Mouse (Mus musculus): ENCODE measurements at regions not wholly inside any gene's neighbourhood (a gene's known extent, or its start where the extent isn't known, plus 50 kb on each side); places are given as distances from the start of the nearest gene placed in this dataset.

GRCm38 (mm10) chr10:53165036-53165435, 172.4 kb upstream of the Pln start:
- DNase-seq (ENCODE audit: extremely low read depth, low read depth, low spot score): no peak
- Histone ChIP-seq H3K4me3 (ENCODE audit: insufficient read depth, low read depth, low read length) (no peak overlapping the region), H3K36me3 (ENCODE audit: control insufficient read depth, insufficient read depth, low read length) (no peaks in the 10 kb centered on the region), H3K27ac (replicated peaks; ENCODE audit: insufficient read depth, low read depth, low read length) (no peak overlapping the region), H3K4me1 (ENCODE audit: control insufficient read depth, insufficient read depth, low read length) (no peaks in the 10 kb centered on the region), H3K79me2 (ENCODE audit: control insufficient read depth, insufficient read depth, low read length) (no peaks in the 10 kb centered on the region), H3K9ac (ENCODE audit: low read depth, low read length) (no peak overlapping the region), H3K27me3 (ENCODE audit: control insufficient read depth, insufficient read depth, low read length) (no peaks in the 10 kb centered on the region)
- TF ChIP-seq POLR2A (IDR thresholded peaks at IDR 0.05; ENCODE audit: extremely low read depth, insufficient read depth, low read length) (no peak), CTCF (IDR thresholded peaks at IDR 0.05; ENCODE audit: low read depth, low read length) (no peak)
- WGBS: 79% methylated on average over 4 of the region's 4 CpGs

GRCm38 (mm10) chr10:53167767-53168166, 169.7 kb upstream of the Pln start:
- 93% methylated on average over 5 of the region's 5 CpGs for WGBS
- no peaks in the 10 kb centered on the region for H3K79me2 ChIP-seq (ENCODE audit: control insufficient read depth, insufficient read depth, low read length)
- no peaks in the 10 kb centered on the region for H3K27me3 ChIP-seq (ENCODE audit: control insufficient read depth, insufficient read depth, low read length)
- TF ChIP-seq CTCF (IDR thresholded peaks at IDR 0.05; ENCODE audit: low read depth, low read length): no peak
- TF ChIP-seq POLR2A (IDR thresholded peaks at IDR 0.05; ENCODE audit: extremely low read depth, insufficient read depth, low read length): no peak
- no peaks in the 10 kb centered on the region for H3K36me3 ChIP-seq (ENCODE audit: control insufficient read depth, insufficient read depth, low read length)
- H3K4me1 ChIP-seq (ENCODE audit: control insufficient read depth, insufficient read depth, low read length): no peaks in the 10 kb centered on the region
- no peak overlapping the region for H3K4me3 ChIP-seq (ENCODE audit: insufficient read depth, low read depth, low read length)
- DNase-seq (ENCODE audit: extremely low read depth, low read depth, low spot score): no peak
- H3K9ac ChIP-seq (ENCODE audit: low read depth, low read length): no peak overlapping the region
- H3K27ac ChIP-seq (replicated peaks; ENCODE audit: insufficient read depth, low read depth, low read length): no peak overlapping the region

DNA sequence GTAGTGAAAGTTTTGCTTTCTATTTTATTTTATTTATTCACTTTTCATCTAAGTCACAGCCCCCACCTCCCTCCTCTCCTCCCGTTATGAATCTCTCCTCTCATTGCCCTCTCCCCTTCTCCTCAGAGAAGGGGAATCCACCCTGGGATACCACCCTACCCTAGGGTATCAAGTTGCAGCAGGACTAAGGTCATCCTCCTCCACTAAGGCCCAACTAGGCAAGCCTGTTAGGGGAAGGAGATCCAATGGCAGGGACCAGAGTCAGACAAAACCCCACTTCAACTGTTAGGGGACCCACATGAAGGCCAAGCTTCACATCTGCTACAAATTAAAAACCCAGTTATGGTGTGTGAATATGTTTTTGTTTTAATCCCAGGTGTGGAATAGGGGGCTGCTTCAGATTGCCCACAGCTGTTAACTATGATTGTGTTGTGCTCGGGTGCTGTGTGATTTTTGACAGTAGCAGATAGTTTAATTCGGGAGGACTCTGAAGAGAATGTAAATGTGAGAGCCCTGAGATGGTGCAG, 163.4 kb upstream of the Pln start:
- no peak for DNase-seq (ENCODE audit: extremely low read depth, low read depth, low spot score)
- Histone ChIP-seq H3K27me3 (ENCODE audit: control insufficient read depth, insufficient read depth, low read length) (no peaks in the 10 kb centered on the region), H3K36me3 (ENCODE audit: control insufficient read depth, insufficient read depth, low read length) (no peaks in the 10 kb centered on the region), H3K27ac (replicated peaks; ENCODE audit: insufficient read depth, low read depth, low read length) (no peak overlapping the region), H3K4me3 (ENCODE audit: insufficient read depth, low read depth, low read length) (no peak overlapping the region), H3K79me2 (ENCODE audit: control insufficient read depth, insufficient read depth, low read length) (no peaks in the 10 kb centered on the region), H3K9ac (ENCODE audit: low read depth, low read length) (no peak overlapping the region), H3K4me1 (ENCODE audit: control insufficient read depth, insufficient read depth, low read length) (no peaks in the 10 kb centered on the region)
- TF ChIP-seq CTCF (IDR thresholded peaks at IDR 0.05; ENCODE audit: low read depth, low read length): no peak
- no peak for TF ChIP-seq POLR2A (IDR thresholded peaks at IDR 0.05; ENCODE audit: extremely low read depth, insufficient read depth, low read length)
- WGBS: 76% methylated on average over 3 of the region's 3 CpGs

GRCm38 (mm10) chr10:53175946-53176345, 161.5 kb upstream of the Pln start:
- Histone ChIP-seq H3K79me2 (ENCODE audit: control insufficient read depth, insufficient read depth, low read length) (no peaks in the 10 kb centered on the region), H3K27ac (replicated peaks; ENCODE audit: insufficient read depth, low read depth, low read length) (no peak overlapping the region), H3K9ac (ENCODE audit: low read depth, low read length) (no peak overlapping the region), H3K27me3 (ENCODE audit: control insufficient read depth, insufficient read depth, low read length) (no peaks in the 10 kb centered on the region), H3K4me1 (ENCODE audit: control insufficient read depth, insufficient read depth, low read length) (no peaks in the 10 kb centered on the region), H3K4me3 (ENCODE audit: insufficient read depth, low read depth, low read length) (no peak overlapping the region), H3K36me3 (ENCODE audit: control insufficient read depth, insufficient read depth, low read length) (no peaks in the 10 kb centered on the region)
- WGBS: 84% methylated on average over 2 of the region's 2 CpGs
- DNase-seq (ENCODE audit: extremely low read depth, low read depth, low spot score): no peak
- TF ChIP-seq POLR2A (IDR thresholded peaks at IDR 0.05; ENCODE audit: extremely low read depth, insufficient read depth, low read length) (no peak), CTCF (IDR thresholded peaks at IDR 0.05; ENCODE audit: low read depth, low read length) (no peak)

- TF ChIP-seq CTCF (IDR thresholded peaks at IDR 0.05; ENCODE audit: low read depth, low read length): no peak
- no peak for TF ChIP-seq POLR2A (IDR thresholded peaks at IDR 0.05; ENCODE audit: extremely low read depth, insufficient read depth, low read length)
- WGBS: 42% methylated on average over 6 of the region's 6 CpGs
- Histone ChIP-seq H3K27me3 (ENCODE audit: control insufficient read depth, insufficient read depth, low read length) (no peaks in the 10 kb centered on the region), H3K79me2 (ENCODE audit: control insufficient read depth, insufficient read depth, low read length) (no peaks in the 10 kb centered on the region), H3K9ac (ENCODE audit: low read depth, low read length) (no peak overlapping the region), H3K4me3 (ENCODE audit: insufficient read depth, low read depth, low read length) (no peak overlapping the region), H3K4me1 (ENCODE audit: control insufficient read depth, insufficient read depth, low read length) (no peaks in the 10 kb centered on the region), H3K27ac (replicated peaks; ENCODE audit: insufficient read depth, low read depth, low read length) (no peak overlapping the region), H3K36me3 (ENCODE audit: control insufficient read depth, insufficient read depth, low read length) (no peaks in the 10 kb centered on the region)
- DNase-seq (ENCODE audit: extremely low read depth, low read depth, low spot score): no peak
Observed at GRCm38 (mm10) chr10:53178561-53178960, 158.9 kb upstream of the Pln start.

DNA sequence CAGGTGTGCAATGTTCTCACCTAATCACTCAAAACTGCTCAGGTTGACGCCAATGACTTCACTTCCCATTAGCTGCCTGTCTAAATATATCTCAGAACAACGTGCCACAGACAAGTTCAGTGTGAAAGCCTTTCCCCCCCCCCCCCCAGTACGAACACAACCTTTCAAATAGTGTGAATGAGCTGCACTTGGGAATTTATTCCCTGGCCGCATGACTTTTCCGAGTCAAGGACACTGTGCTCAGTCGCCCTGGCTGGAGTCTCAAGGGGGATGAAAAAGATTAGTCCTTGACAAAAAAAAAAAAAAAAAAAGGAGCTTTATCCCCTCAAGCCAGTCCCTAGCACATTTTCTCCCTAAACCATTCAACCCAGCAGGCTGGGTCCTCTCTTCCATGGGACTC, 158.4 kb upstream of the Pln start:
- no peak overlapping the region for H3K27ac ChIP-seq (replicated peaks; ENCODE audit: insufficient read depth, low read depth, low read length)
- no peaks in the 10 kb centered on the region for H3K36me3 ChIP-seq (ENCODE audit: control insufficient read depth, insufficient read depth, low read length)
- H3K27me3 ChIP-seq (ENCODE audit: control insufficient read depth, insufficient read depth, low read length): no peaks in the 10 kb centered on the region
- TF ChIP-seq CTCF (IDR thresholded peaks at IDR 0.05; ENCODE audit: low read depth, low read length) (no peak), POLR2A (IDR thresholded peaks at IDR 0.05; ENCODE audit: extremely low read depth, insufficient read depth, low read length) (no peak)
- no peak for DNase-seq (ENCODE audit: extremely low read depth, low read depth, low spot score)
- H3K4me3 ChIP-seq (ENCODE audit: insufficient read depth, low read depth, low read length): no peak overlapping the region
- H3K4me1 ChIP-seq (ENCODE audit: control insufficient read depth, insufficient read depth, low read length): no peaks in the 10 kb centered on the region
- H3K79me2 ChIP-seq (ENCODE audit: control insufficient read depth, insufficient read depth, low read length): no peaks in the 10 kb centered on the region
- WGBS: 79% methylated on average over 6 of the region's 6 CpGs
- H3K9ac ChIP-seq (ENCODE audit: low read depth, low read length): no peak overlapping the region

Data from liver, adult 2 months (tissue).